Comparison of ENCODE assay signal across 20 mouse cellular contexts in the genomic region with DNA sequence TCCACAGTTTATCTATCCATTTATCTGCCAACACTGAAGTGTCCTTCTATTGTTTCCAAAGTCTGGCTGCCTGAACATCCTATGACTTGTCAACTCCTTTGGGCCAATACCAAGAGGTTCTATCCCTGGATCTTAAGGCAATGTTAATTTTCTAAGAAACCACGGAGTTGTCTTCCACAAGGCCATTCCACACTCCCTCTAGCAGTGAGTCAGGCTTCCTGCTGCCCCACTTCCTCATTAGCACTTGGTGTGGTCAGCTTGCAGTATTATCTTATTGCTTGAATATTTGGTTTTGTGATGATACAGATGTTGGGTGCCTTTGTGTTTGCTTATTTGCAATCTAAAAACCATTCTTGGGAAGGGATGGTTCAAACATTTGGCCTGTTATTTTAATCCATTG.
"Had no signal": no experiment of that assay in that cellular context is flagged by ENCODE, and none has a peak within 500 bp of the region (broad histone marks: within the 10 kb centered on the region; RNA-seq: fewer than 3 reads in every experiment).

No protein-coding gene starts in this region.

- ATAC-seq: liver, postnatal 0 days; lung, postnatal 0 days; midbrain, embryonic 15.5 days had no signal

- H3K27me3 ChIP-seq: limb, embryonic 12.5 days; limb, embryonic 15.5 days; midbrain, embryonic 12.5 days; midbrain, embryonic 15.5 days; neural tube, embryonic 13.5 days had no signal

- DNase-seq: kidney, adult 18-20 months; kidney, adult 9 months; kidney, postnatal 14 days; layer of hippocampus, postnatal 36 days; left cerebral cortex, postnatal 4 days; liver, postnatal 0 days; lung, embryonic 14.5 days; lung, postnatal 36 days; right cerebral cortex, postnatal 14 days; right cerebral cortex, postnatal 4 days; thymus, adult 2 months; thymus, postnatal 14 days; thymus, postnatal 4 days had no signal

- H3K4me3 ChIP-seq: left cerebral cortex, adult 2 months; limb, embryonic 12.5 days; limb, embryonic 15.5 days; midbrain, embryonic 12.5 days; midbrain, embryonic 15.5 days; neural tube, embryonic 13.5 days had no signal

- H3K36me3 ChIP-seq: limb, embryonic 12.5 days; limb, embryonic 15.5 days; midbrain, embryonic 12.5 days; midbrain, embryonic 15.5 days; neural tube, embryonic 13.5 days had no signal
